Mouse (Mus musculus) brain, adult 10 weeks (tissue): ENCODE data around the gene Ribc2. TPM values are rescaled to one million over a fixed set of nuclear protein-coding genes. Genes with fewer than 3 reads are reported as not detected.

Source experiments
- polyA plus RNA-seq: library from polyadenylated mRNA; stranded (reverse); fragments of 350-450 nt; fragmentation: Illumina TruSeq; extraction: RNeasy Lipid Tissue Mini Kit (QIAGEN cat#74804); gene quantifications from one replicate; pipeline ENCODE4 v1.2.3, GENCODE M21; 2015; ENCODE audit warnings: low read depth, low replicate concordance

Gene Ribc2
- 0.27 TPM for polyA plus RNA-seq

GRCm38 (mm10) chr15:85131275-85132192, at the start of gene Ribc2, which contains the start of gene Smc1b:
Gene Ribc2 (plus strand): TSS chr15:85132078.
Gene Smc1b (minus strand): TSS chr15:85131964.

Other genes starting within 250 kb of the Ribc2 start
- gene Gm29666, start 212.0 kb upstream of the Ribc2 start, polyA plus RNA-seq: 0.73 TPM
- 20.8 TPM for gene Nup50, start 208.7 kb upstream of the Ribc2 start, polyA plus RNA-seq
- gene 5031439G07Rik, start 143.5 kb upstream of the Ribc2 start, polyA plus RNA-seq: 64.4 TPM
- gene Upk3a, start 114.9 kb upstream of the Ribc2 start, polyA plus RNA-seq: not detected
- 21.0 TPM for gene Fam118a, start 103.1 kb upstream of the Ribc2 start, polyA plus RNA-seq
- gene Smc1b, start 114 bp upstream of the Ribc2 start, polyA plus RNA-seq: not detected
- gene Fbln1, start 73.9 kb downstream of the Ribc2 start, polyA plus RNA-seq: 6.2 TPM
- 332 TPM for gene Atxn10, start 204.2 kb downstream of the Ribc2 start, polyA plus RNA-seq